Mouse (Mus musculus) small intestine, adult 2 months (tissue): Measurements from ENCODE around the gene Gramd1b.

Experiments
- CTCF ChIP-seq: fragments of 200-500 bp; IDR thresholded peaks from 2 replicates; pipeline ENCODE4 v1.5.1; 2012; ENCODE audit warnings: low read depth, mild to moderate bottlenecking, control low read depth, inconsistent platforms, low read length, moderate library complexity, mixed read lengths; ENCODE audit not compliant: insufficient replicate concordance, insufficient read length; ENCODE audit errors: extremely low read depth
- POLR2A ChIP-seq: fragments of 200-500 bp; IDR thresholded peaks from 2 replicates; pipeline ENCODE4 v1.6.1; 2012; ENCODE audit warnings: low read depth, mild to moderate bottlenecking, control low read depth, inconsistent platforms, low read length, moderate library complexity

GRCm38 (mm10) chr9:40391359-40391758, 139.8 kb downstream of the Gramd1b start:
- no peak for TF ChIP-seq CTCF
- no peak for TF ChIP-seq POLR2A
